Mouse (Mus musculus): ENCODE measurements around the gene Ranbp2.

DNA sequence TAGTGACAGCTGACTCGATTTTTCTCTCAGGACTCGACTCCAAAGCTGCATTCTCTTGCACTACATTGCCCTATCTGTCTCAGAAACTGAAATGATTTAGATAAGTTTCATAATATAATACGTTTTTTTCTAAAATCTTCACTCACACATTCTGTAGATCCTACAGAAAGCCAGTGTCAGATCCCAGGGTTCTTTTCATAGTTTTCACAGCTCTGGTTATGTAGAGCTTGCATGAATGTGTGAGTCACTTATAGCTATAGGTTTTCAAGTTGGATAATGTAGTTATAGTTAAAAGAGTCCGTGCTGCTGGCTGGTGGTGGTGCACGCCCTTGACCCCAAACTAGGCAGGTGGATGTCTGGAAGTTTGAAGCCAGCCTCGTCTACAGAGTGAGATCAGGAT lies 42.1 kb upstream of the Ranbp2 start:
- TF ChIP-seq CTCF (IDR thresholded peaks at IDR 0.05; ENCODE audit: borderline replicate concordance, control insufficient read depth, extremely low read depth, insufficient read depth, low read length, poor library complexity) = no peak
- TF ChIP-seq POLR2A (IDR thresholded peaks at IDR 0.05; ENCODE audit: control insufficient read depth, extremely low read depth, insufficient read depth, low read length, poor library complexity) = no peak
